Comparison of ENCODE assay signal across 8 mouse cellular contexts in genomic region chrX:21350503-21350902, GRCm38 (mm10).
DNase-seq lines count a peak whose midpoint lies in the region; ATAC-seq and TF ChIP-seq lines count a peak whose summit lies in the region.
"Had no signal": no experiment of that assay in that cellular context is flagged by ENCODE, and none has a peak within 500 bp of the region (broad histone marks: within the 10 kb centered on the region; RNA-seq: fewer than 3 reads in every experiment).

No protein-coding gene starts in this region.

- intact Hi-C loops in heart, postnatal 10 days (cut with DNase I), result loop anchor here (5.0 kb wide), 1 partner anchor 58 kb away; no protein-coding TSS in a partner anchor
- intact Hi-C loops in heart, postnatal 36 days (cut with DNase I), result loop anchor here (5.0 kb wide), 1 partner anchor 58 kb away; no protein-coding TSS in a partner anchor

- H3K4me2 ChIP-seq in liver, embryonic 11.5 days, result no peak overlapping the region
- H3K4me2 ChIP-seq in embryonic facial prominence, embryonic 14.5 days (ENCODE audit: low read depth, low read length), result no peak overlapping the region
- H3K4me2 ChIP-seq: midbrain, embryonic 12.5 days had no signal

- H3K9ac ChIP-seq in liver, adult 2 months (ENCODE audit: low read depth, low read length), result no peak overlapping the region
- H3K9ac ChIP-seq in liver, embryonic 11.5 days (ENCODE audit: low read depth, low read length), result no peak overlapping the region
- H3K9ac ChIP-seq in embryonic facial prominence, embryonic 14.5 days (ENCODE audit: low read depth, low read length), result no peak overlapping the region
- H3K9ac ChIP-seq: midbrain, embryonic 12.5 days had no signal

- H3K27ac ChIP-seq in liver, adult 2 months (replicated peaks; ENCODE audit: insufficient read depth, low read depth, low read length), result no peak overlapping the region
- no peak overlapping the region for H3K27ac ChIP-seq in liver, embryonic 11.5 days (ENCODE audit: low read depth, low read length)
- H3K27ac ChIP-seq in embryonic facial prominence, embryonic 14.5 days (replicated peaks; ENCODE audit: low read depth, low read length), result no peak overlapping the region
- no peak overlapping the region for H3K27ac ChIP-seq in thymus, adult 2 months (ENCODE audit: control insufficient read depth, insufficient read depth, low read length)
- H3K27ac ChIP-seq: midbrain, embryonic 12.5 days had no signal

- H3K9me3 ChIP-seq in liver, embryonic 11.5 days (ENCODE audit: control insufficient read depth, low read length), result no peaks in the 10 kb centered on the region
- no peaks in the 10 kb centered on the region for H3K9me3 ChIP-seq in embryonic facial prominence, embryonic 14.5 days (ENCODE audit: control insufficient read depth, low read length)
- H3K9me3 ChIP-seq: midbrain, embryonic 12.5 days had no signal

- peak; percentile 27 to 41 for DNase-seq in heart, postnatal 10 days
- no peak for DNase-seq in heart, postnatal 36 days
- DNase-seq in liver, adult 2 months (ENCODE audit: extremely low read depth, low read depth, low spot score), result peak; percentile 3
- no peak for DNase-seq in liver, embryonic 11.5 days (ENCODE audit: low spot score)
- peak; percentile 10 for DNase-seq in MEL-GATA-1-ER (ENCODE audit: extremely low read depth, low read depth)
- DNase-seq in embryonic facial prominence, embryonic 14.5 days (ENCODE audit: low spot score), result peak; percentile 19
- DNase-seq in thymus, adult 2 months, result no peak

- H3K4me3 ChIP-seq in liver, adult 2 months (ENCODE audit: insufficient read depth, low read depth, low read length), result no peak overlapping the region
- H3K4me3 ChIP-seq in liver, embryonic 11.5 days (ENCODE audit: low read depth, low read length), result no peak overlapping the region
- no peak overlapping the region for H3K4me3 ChIP-seq in embryonic facial prominence, embryonic 14.5 days (ENCODE audit: low read depth, low read length)
- no peak overlapping the region for H3K4me3 ChIP-seq in thymus, adult 2 months (ENCODE audit: control insufficient read depth, insufficient read depth, low read length)
- H3K4me3 ChIP-seq: midbrain, embryonic 12.5 days had no signal

- no peak for ATAC-seq in liver, embryonic 11.5 days (replicated peaks; ENCODE audit: low FRiP score)
- no peak for ATAC-seq in embryonic facial prominence, embryonic 14.5 days (ENCODE audit: low read depth)

- no peaks in the 10 kb centered on the region for H3K4me1 ChIP-seq in liver, adult 2 months (ENCODE audit: control insufficient read depth, insufficient read depth, low read length)
- no peaks in the 10 kb centered on the region for H3K4me1 ChIP-seq in liver, embryonic 11.5 days (replicated peaks; ENCODE audit: control insufficient read depth, insufficient read depth, low read length)
- no peaks in the 10 kb centered on the region for H3K4me1 ChIP-seq in embryonic facial prominence, embryonic 14.5 days (ENCODE audit: control insufficient read depth, insufficient read depth, low read length)
- H3K4me1 ChIP-seq in thymus, adult 2 months (replicated peaks; ENCODE audit: control insufficient read depth, insufficient read depth, low read length), result no peaks in the 10 kb centered on the region
- H3K4me1 ChIP-seq: midbrain, embryonic 12.5 days had no signal

- H3K36me3 ChIP-seq in liver, adult 2 months (ENCODE audit: control insufficient read depth, insufficient read depth, low read length), result no peaks in the 10 kb centered on the region
- H3K36me3 ChIP-seq in liver, embryonic 11.5 days (ENCODE audit: control insufficient read depth, insufficient read depth, low read length), result no peaks in the 10 kb centered on the region
- no peaks in the 10 kb centered on the region for H3K36me3 ChIP-seq in embryonic facial prominence, embryonic 14.5 days (ENCODE audit: control insufficient read depth, insufficient read depth, low read length)
- H3K36me3 ChIP-seq in thymus, adult 2 months (ENCODE audit: control insufficient read depth, insufficient read depth, low read length), result no peaks in the 10 kb centered on the region
- H3K36me3 ChIP-seq: midbrain, embryonic 12.5 days had no signal

- TF ChIP-seq CTCF in liver, adult 2 months (IDR thresholded peaks at IDR 0.05; ENCODE audit: low read depth, low read length), result peak; percentile 44
- TF ChIP-seq CTCF in thymus, adult 2 months (IDR thresholded peaks at IDR 0.05; ENCODE audit: borderline replicate concordance, control insufficient read depth, extremely low read depth, insufficient read depth, low read length, poor library complexity), result no peak

- no peaks in the 10 kb centered on the region for H3K27me3 ChIP-seq in liver, adult 2 months (ENCODE audit: control insufficient read depth, insufficient read depth, low read length)
- H3K27me3 ChIP-seq in liver, embryonic 11.5 days (replicated peaks; ENCODE audit: control insufficient read depth, insufficient read depth, low read length), result no peaks in the 10 kb centered on the region
- no peaks in the 10 kb centered on the region for H3K27me3 ChIP-seq in embryonic facial prominence, embryonic 14.5 days (replicated peaks; ENCODE audit: control insufficient read depth, insufficient read depth, low read length)
- H3K27me3 ChIP-seq in thymus, adult 2 months (ENCODE audit: control insufficient read depth, insufficient read depth, low read length), result no peaks in the 10 kb centered on the region
- H3K27me3 ChIP-seq: midbrain, embryonic 12.5 days had no signal

- H3K79me2 ChIP-seq in liver, adult 2 months (ENCODE audit: control insufficient read depth, insufficient read depth, low read length), result no peaks in the 10 kb centered on the region

- WGBS in liver, adult 2 months, result 20% methylated on average over 4 of the region's 4 CpGs
- 30% methylated on average over 4 of the region's 4 CpGs for WGBS in liver, embryonic 11.5 days
- WGBS in embryonic facial prominence, embryonic 14.5 days, result 33% methylated on average over 4 of the region's 4 CpGs
- WGBS in thymus, adult 2 months, result 26% methylated on average over 4 of the region's 4 CpGs

- TF ChIP-seq POLR2A in liver, adult 2 months (IDR thresholded peaks at IDR 0.05; ENCODE audit: extremely low read depth, insufficient read depth, low read length), result no peak
- no peak for TF ChIP-seq POLR2A in thymus, adult 2 months (IDR thresholded peaks at IDR 0.05; ENCODE audit: control insufficient read depth, extremely low read depth, insufficient read depth, low read length, poor library complexity)

Comparison
In these comparisons a context has a peak if more than half of its experiments do, and no peak if none do; other contexts are left out.
1. DNase-seq: peak in heart, postnatal 10 days (2 of 2), liver, adult 2 months (single experiment), MEL-GATA-1-ER (single experiment) and embryonic facial prominence, embryonic 14.5 days (single experiment); none in heart, postnatal 36 days (0 of 2), liver, embryonic 11.5 days (single experiment) and thymus, adult 2 months (single experiment).